Mouse (Mus musculus): ENCODE results near the gene Egfl7. TPM values are rescaled to one million over a fixed set of nuclear protein-coding genes. Genes with fewer than 3 reads are reported as not detected.

Gene Egfl7
- polyA plus RNA-seq, 1 experiment from 2014 or later, result 50.0 TPM

GRCm38 (mm10) chr2:26566221-26566620 lies 13.6 kb upstream of the Egfl7 start:
- peak; percentile 85 for DNase-seq (ENCODE audit: low spot score)

GRCm38 (mm10) chr2:26570034-26570433 lies 9.8 kb upstream of the Egfl7 start:
- peak; percentile 73 for DNase-seq (ENCODE audit: low spot score)

GRCm38 (mm10) chr2:26571400-26571799 lies 8.4 kb upstream of the Egfl7 start:
- no peak for DNase-seq (ENCODE audit: low spot score)

- DNase-seq (ENCODE audit: low spot score), result no peak
Observed at GRCm38 (mm10) chr2:26571826-26572225, 8.0 kb upstream of the Egfl7 start.

- DNase-seq (ENCODE audit: low spot score), result no peak
Observed at GRCm38 (mm10) chr2:26573396-26573795, 6.4 kb upstream of the Egfl7 start.

- no peak for DNase-seq (ENCODE audit: low spot score)
Observed at GRCm38 (mm10) chr2:26573807-26574206, 6.0 kb upstream of the Egfl7 start.

- no peak for DNase-seq (ENCODE audit: low spot score)
Observed at GRCm38 (mm10) chr2:26574862-26575261, 5.0 kb upstream of the Egfl7 start.

- DNase-seq (ENCODE audit: low spot score), result no peak
Observed at GRCm38 (mm10) chr2:26575378-26575777, 4.4 kb upstream of the Egfl7 start.

- DNase-seq (ENCODE audit: low spot score), result no peak
Observed at GRCm38 (mm10) chr2:26575865-26576264, 3.9 kb upstream of the Egfl7 start.

GRCm38 (mm10) chr2:26576462-26576861 lies 3.4 kb upstream of the Egfl7 start:
- no peak for DNase-seq (ENCODE audit: low spot score)

GRCm38 (mm10) chr2:26578369-26578768 lies 1.4 kb upstream of the Egfl7 start:
- peak; percentile 52 for DNase-seq (ENCODE audit: low spot score)

GRCm38 (mm10) chr2:26580751-26581150 lies 937 bp downstream of the Egfl7 start:
- DNase-seq (ENCODE audit: low spot score), result no peak

GRCm38 (mm10) chr2:26582203-26582602 lies 2.4 kb downstream of the Egfl7 start:
- DNase-seq (ENCODE audit: low spot score), result no peak

GRCm38 (mm10) chr2:26582741-26583140 lies 2.9 kb downstream of the Egfl7 start:
- DNase-seq (ENCODE audit: low spot score), result no peak

GRCm38 (mm10) chr2:26583640-26584039 lies 3.8 kb downstream of the Egfl7 start:
- DNase-seq (ENCODE audit: low spot score), result no peak

- DNase-seq (ENCODE audit: low spot score), result no peak
Observed at GRCm38 (mm10) chr2:26585713-26586112, 5.9 kb downstream of the Egfl7 start.

- peak; percentile 51 for DNase-seq (ENCODE audit: low spot score)
Observed at GRCm38 (mm10) chr2:26586294-26587043, 6.7 kb downstream of the Egfl7 start, which contains the start of gene Gm20532. Gene Gm20532 (plus strand): TSS chr2:26586639.

- DNase-seq (ENCODE audit: low spot score), result peak; percentile 60
Observed at GRCm38 (mm10) chr2:26587044-26587405, 7.2 kb downstream of the Egfl7 start.

- DNase-seq (ENCODE audit: low spot score), result no peak
Observed at GRCm38 (mm10) chr2:26588573-26588972, 8.8 kb downstream of the Egfl7 start.

- no peak for DNase-seq (ENCODE audit: low spot score)
Observed at GRCm38 (mm10) chr2:26589284-26589683, 9.5 kb downstream of the Egfl7 start.

- no peak for DNase-seq (ENCODE audit: low spot score)
Observed at GRCm38 (mm10) chr2:26590282-26590681, 10.5 kb downstream of the Egfl7 start.

- no peak for DNase-seq (ENCODE audit: low spot score)
Observed at GRCm38 (mm10) chr2:26590962-26591361, 11.1 kb downstream of the Egfl7 start.

GRCm38 (mm10) chr2:26591416-26591815 lies 11.6 kb downstream of the Egfl7 start:
- DNase-seq (ENCODE audit: low spot score), result no peak
